Mouse (Mus musculus): ENCODE data around the gene Gpr89.

DNA sequence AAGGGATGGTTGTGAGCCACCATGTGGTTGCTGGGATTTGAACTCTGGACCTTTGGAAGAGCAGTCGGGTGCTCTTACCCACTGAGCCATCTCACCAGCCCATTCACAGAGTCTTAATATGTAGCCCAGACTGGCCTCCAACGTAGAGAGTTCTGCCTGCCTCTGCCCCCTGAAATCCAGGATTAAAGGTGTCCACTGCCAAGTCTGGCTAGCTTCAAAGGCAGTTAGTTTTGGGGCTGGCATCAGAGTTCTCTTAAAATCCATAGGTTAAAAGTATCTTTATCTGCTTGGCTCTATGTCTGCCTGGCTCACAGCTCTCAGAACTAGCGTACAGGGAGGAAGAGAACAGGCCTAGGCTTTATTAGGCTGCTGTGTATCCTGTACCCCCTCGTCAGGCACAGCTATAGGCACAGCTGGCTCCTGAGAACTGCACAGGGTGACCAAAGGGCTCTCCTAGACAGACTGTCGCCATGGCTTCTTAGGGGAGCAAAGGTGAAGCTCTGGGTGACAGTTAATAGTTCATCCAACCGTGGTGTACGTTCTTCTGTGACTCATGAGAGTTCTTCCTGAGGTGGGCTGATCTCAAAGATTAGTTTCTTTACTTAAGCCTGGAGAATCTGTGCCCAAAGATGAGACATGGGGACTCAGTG lies 66.0 kb downstream of the Gpr89 start:
- TF ChIP-seq CTCF (conservative IDR thresholded peaks at IDR 0.05; ENCODE audit: low read length) (no peak), NANOG (IDR thresholded peaks at IDR 0.05; ENCODE audit: borderline replicate concordance, low read length) (no peak)
